Mouse (Mus musculus) liver, postnatal 0 days (tissue): ENCODE data around the gene Myo1g.

ENCODE experiments used
- CTCF ChIP-seq: sonication (generic); IDR thresholded peaks from 2 replicates; pipeline ENCODE4 v1.5.1; 2016; ENCODE audit warnings: antibody characterized with exemption, low read depth
- EP300 ChIP-seq: IDR thresholded peaks from 2 replicates; pipeline ENCODE4 v1.6.1; 2016; ENCODE audit warnings: antibody characterized with exemption, low read depth, mild to moderate bottlenecking

DNA sequence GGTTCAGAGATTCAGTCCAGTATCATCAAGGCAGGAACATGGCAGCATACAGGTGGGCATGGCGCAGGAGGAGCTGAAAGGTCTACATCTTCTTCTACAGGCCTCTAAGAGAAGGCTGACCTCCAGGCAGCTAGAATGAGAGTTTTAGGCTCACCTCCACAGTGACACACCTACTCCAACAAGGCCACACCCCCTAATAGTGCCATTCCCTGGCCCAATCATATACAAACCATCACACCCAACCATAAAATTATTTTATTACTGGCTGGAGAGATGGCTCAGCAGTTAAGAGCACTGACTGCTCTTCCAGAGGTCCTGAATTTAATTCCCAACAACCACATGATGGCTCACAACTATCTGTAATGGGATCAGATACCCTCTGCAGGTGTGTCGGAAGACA lies 18.3 kb downstream of the Myo1g start:
- no peak for TF ChIP-seq CTCF
- TF ChIP-seq EP300 = no peak
